Mouse (Mus musculus): ENCODE measurements around the gene Gm17190.
A peak's percentile ranks its signal among the peaks of the same experiment; 100 is the strongest.
"Not testable (repeated sequence)": the region's sequence is repeated elsewhere in the genome, so short reads cannot be mapped to it uniquely, and the experiment has no call there.

Gm17190 gene

DNA sequence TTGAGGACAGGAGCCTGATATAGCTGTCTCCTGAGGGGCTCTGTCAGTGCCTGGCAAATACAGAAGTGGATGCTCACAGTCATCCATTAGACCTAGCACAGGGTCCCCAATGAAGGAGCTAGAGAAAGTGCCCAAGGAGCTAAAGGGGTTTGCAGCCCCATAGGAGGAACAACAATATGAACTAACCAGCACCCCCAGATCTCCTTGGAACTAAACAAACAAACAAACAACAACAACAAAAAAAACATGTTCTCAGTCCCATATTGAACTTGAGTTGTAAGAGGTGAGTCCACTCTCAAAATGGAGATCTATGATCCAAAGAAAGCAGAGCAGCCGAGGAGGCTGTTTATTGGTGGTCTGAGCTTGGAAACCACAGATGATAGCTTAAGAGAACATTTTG, at the start of gene Gm17190:
Gm17190 (plus strand) TSS at position 301 of the 400 bp plus-strand sequence.
- not testable (repeated sequence) for DNase-seq (ENCODE audit: inconsistent ontology term)

DNA sequence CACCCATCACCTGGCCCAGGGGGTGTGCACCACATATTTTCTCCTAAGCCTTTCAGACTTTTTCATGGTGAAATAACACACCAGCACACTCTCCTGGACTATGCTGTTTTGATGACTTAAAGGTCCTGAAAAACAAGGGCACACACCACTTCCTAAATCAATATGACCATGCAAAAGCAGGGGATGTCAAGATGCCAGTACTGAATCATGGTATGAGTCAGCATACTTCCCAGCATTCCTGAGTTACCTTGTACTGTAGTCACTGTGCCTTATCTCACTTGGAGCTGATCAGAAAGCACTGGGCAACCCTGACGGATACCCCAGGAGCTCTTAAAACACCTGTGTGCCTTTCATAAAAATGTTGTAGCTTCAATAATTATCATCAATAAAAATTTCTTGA, 42.3 kb upstream of the Gm17190 start:
- no peak for DNase-seq (ENCODE audit: inconsistent ontology term)

DNA sequence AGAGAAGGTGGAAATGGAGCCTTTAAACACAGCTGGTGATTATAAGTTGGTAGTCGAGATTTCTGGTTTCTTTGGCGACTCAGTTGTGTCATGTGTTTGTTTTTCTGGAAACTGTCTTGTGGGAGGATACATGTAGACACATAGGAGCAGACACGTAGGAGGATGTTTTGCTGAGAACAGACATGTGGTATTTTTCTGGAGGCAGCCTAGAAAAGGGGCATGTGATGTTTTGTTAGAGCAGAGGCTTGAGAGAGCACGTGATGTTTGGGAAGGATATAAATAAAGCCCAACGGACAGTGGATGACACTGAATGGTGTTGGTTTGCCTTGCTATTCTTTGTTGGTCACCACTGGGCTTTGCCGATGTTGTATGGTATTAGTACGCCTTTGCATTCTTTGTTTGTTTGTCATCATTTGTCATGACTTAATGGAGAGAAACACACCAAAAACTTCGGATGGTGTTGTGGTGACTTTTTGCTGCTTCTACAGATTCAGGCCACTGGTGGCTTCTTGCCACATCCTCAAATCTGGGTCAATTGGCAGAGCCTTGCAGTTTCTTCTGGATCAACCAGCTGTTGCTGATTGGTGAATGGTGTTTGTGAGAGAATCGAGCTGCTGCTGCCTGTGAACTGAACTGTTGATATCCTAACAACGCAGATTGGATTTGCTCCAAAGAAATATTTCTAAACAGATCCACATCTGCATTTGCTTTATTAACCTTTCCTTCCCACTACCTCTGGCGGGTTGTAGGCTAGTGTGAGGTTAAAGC, 41.4 kb upstream of the Gm17190 start:
- no peak for DNase-seq (ENCODE audit: inconsistent ontology term)

DNA sequence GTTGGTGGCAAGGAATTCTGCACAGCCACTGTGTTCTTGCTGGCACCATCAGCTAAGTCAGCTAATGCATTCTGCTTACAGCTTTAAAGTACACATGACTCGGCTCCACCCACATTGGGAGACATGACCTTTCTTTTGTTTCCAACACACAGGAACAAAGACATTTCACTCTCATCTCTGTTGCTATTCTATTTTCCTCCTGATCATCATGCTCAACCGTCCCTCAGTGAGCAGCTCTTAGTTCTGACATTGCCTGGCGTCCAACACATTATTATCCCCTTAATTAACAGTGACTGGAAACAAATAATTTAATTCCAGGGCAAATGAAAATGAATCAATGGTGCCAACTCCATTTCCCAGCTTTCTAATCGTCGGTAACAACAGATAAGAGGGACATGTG, 36.5 kb upstream of the Gm17190 start:
- peak; percentile 14 for DNase-seq (ENCODE audit: inconsistent ontology term)

DNA sequence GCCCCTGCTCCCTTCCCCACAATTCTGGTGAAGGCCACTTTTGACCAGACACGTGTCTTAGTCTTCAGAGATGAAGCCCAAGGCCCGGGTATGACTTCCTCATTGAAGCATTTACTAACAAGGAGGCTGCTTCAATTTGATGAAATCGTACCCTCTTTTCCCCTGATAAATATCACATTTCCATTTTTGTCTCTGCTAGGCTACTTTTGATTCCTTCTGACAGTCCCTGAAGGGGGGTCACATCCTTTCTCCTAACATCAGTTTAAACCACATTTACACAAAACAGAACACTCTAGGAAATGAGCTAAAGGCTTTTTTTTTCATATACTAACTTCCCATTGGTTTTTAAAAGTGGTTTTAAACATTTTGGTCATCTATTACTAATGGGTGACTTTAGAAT, 29.1 kb upstream of the Gm17190 start:
- no peak for DNase-seq (ENCODE audit: inconsistent ontology term)

DNA sequence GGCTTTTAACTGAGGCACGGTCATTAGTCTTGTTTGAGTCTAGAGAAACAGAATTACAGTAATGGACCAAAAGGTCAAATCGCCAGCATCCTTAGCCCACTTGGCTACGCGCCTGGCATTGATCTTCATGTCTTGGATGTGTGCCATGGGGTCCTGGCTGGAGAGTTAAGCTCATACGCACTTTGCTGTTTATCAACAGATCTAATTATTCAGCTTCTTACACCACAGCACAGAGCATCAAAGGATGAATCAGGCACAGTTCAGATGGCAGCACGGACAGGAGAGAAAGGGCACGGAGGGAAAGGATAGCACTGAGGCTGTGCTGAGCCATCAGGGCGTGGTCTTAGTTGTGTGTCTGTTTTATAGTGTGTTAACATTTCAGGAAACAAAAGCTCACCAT, 8.3 kb upstream of the Gm17190 start:
- peak; percentile 56 for DNase-seq (ENCODE audit: inconsistent ontology term)

DNA sequence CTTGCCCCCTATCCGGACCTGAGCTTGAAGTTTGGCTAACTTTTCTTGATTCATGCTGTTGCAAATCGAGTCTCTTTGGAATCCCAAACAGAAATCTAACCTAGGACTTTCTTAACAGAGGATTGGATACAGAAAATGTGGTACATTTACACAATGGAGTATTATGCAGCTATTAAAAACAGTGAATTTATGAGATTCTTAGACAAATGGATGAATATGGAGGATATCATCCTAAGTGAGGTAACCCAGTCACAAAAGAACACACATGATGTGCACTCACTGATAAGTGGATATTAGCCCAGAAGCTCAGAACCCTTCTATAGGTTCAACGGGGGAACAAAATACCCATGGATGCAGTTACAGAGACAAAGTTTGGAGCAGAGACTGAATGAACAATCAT, 578 bp upstream of the Gm17190 start, which contains the start of gene Gm20075:
Gm20075 (minus strand) TSS at position 101 of the 400 bp plus-strand sequence.
- not testable (repeated sequence) for DNase-seq (ENCODE audit: inconsistent ontology term)

DNA sequence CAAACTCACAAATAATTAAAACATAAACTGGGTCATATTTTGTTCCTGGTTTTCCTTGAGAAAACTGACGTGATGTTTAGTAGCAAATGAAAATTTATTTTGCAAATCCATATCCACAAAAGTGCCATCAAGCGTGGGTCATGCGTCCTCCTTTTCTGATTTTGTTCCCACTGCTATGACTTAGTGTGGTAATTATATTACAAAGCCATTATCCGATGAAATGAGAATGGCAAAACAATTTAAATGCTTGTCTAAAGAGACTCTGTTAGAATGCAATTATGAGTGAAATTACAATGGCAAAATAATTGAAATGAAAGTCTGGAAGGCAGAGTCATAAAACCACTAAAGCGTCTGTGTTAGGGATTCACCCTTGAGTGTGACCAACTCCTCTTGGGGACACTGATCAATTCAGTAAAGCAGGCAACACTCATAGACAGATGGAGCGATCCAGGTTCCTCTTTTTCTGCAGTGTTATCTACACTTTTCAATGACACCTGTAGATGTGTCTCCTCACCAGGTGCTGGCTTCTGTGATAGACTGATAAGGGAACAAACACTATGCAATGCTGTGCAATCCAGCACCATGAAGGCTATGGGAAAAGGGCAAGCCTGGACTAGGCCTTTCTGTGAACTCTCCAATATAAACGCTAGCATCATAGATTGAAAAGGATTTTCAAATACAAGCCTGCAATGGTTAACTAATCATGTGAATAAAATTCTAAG, 3.9 kb downstream of the Gm17190 start:
- DNase-seq (ENCODE audit: inconsistent ontology term): no peak

DNA sequence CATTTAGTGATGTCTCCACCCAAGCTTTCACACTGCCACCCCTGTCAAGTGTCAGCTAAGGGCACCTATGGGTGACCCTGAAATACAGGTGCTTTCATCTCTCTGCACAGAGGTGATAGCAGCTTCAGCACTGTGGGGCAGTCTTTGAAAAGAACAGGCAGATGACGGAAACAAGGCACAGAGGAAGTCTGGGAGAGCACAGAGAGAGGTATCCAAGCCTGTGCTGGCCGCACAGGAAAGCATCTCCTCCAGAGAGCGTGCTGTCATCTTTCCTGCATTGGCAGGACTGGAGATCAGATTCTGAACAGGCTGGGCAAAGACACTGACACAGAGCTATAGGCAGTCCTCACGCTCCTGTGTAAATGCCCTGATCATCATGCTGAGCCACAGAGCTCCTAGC, 9.1 kb downstream of the Gm17190 start:
- no peak for DNase-seq (ENCODE audit: inconsistent ontology term)

DNA sequence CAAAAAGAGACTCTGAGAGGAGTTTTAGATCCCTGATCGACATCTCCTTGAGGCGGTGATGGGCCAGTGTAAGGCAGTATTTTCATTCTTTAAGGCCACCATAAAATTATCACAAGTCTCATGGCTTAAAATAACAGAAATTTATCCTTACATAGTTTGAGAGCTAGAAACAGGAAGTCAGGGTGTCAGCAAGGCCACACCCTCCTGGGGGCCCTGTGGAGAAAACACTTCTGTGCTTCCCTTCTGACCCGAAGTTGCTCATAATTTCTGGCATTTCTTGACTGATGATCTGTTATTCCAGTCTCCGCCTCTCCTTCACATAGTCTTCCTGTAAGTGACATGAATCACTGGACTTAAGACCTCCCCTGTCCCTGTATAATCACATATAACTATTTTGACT, 24.5 kb downstream of the Gm17190 start:
- no peak for DNase-seq (ENCODE audit: inconsistent ontology term)

DNA sequence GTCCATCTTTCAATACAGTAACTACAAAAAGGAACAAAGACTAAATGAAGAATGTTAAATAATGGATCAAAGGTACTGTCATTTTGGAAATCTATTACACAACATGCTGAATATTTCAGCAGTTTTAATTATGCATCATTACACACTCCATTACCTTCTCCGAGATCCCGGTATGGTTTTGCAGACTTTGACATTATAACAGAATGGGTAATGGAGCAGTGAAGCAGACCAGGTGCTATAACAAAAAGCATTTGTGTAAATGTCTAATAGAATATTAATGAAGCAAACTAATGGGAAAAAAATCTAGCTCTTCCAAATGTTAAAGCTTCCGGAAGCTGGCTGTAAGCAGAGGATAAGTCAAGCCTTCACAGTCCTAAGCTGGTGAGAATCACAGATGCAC, 28.9 kb downstream of the Gm17190 start:
- peak; percentile 25 for DNase-seq (ENCODE audit: inconsistent ontology term)

DNA sequence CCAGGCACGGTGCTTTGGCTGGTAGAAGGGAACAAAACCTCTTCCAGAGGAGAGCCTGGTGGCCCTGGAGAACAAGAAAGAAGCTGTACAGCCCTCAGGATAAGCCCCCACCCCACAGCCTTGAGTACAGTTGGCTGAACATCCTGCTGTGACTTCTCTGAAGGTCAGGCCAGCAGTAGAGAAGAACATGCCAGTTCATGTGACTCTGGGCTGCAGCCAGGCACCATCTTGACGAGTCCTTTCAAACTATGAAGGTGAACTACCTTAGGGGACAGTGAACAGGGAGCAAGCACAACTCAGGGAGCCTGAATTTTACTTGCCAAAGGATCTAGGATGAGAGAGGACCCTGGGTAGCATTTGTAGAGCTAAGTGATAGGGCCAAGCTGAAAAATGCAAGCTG, 30.9 kb downstream of the Gm17190 start:
- DNase-seq (ENCODE audit: inconsistent ontology term): no peak

DNA sequence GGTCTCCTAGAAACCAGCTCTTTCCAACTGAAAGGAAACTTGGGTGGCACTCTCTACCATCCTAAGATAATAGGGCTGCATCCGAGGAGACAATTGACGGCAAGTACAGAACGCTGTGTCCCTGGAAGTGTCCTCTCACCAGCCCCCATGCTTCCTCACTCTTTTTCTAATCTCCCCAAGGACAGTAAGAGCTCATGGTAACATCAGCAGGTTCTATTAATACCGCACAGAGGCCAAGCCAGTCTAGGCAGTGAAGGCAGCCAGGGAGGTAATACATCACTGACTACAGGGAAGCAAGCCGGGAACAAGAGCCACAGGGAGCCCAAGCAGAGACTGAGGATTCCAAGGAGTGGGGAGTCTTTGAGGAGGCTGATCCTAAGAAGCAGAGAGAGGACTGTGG, 43.2 kb downstream of the Gm17190 start:
- no peak for DNase-seq (ENCODE audit: inconsistent ontology term)

DNA sequence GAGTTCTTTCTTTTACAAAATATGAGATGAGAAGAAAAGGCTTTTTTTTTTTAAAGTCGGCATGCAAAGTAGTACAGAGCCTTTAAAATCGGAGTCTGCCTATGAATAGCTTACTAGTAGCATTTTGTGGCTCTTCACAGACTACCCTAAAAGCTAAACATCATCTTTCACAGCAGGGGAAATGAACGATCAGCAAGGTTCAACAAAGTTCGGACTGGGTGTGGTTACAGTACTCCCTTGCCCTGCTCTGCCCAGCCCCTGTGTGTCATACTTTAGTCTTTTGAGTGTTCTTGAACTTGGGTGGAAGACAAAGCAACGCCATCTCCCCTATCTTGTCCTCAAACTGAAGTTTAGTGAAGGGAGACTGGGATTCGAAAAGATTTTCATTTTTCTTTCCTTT, 44.8 kb downstream of the Gm17190 start:
- no peak for DNase-seq (ENCODE audit: inconsistent ontology term)

DNA sequence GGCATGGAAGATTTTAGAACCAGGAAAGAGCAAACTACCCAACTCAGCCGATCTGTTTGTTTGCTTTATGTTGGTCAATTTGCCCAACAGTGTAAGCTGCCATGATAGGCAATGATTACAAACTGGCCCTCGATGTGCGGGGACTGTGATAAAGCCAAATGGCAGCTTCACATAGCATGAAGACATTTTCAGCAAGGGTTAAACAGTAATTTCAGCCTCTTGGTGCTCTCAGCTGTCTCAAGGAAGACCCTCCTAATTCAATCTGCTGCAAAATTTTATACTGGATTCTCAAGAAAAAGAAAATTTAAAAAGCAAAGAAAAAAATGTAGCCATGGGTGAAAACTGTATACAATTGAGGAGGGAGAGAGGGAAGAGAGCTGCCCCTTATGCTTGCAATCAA, 47.2 kb downstream of the Gm17190 start:
- no peak for DNase-seq (ENCODE audit: inconsistent ontology term)

DNA sequence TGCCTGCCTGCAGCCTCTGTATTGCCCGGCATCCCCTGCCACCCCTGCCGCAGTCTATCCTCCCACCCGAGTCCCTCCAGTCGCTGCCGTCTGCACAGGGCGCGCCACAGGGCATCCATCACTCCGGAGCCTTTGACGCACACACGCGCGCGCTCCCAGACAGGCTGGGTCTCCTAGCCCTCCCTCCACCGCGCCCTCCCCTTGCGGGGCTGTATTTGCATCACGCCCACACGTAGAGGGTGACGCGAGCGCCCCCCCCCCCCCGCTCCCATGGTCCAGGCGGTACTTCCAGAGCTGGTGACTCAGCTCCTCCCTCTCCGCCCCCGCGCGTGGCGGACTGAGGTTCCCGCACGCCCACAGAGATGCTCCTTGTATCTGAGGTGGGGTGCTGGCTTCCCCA, 49.2 kb downstream of the Gm17190 start:
- peak; percentile 82 for DNase-seq (ENCODE audit: inconsistent ontology term)

DNA sequence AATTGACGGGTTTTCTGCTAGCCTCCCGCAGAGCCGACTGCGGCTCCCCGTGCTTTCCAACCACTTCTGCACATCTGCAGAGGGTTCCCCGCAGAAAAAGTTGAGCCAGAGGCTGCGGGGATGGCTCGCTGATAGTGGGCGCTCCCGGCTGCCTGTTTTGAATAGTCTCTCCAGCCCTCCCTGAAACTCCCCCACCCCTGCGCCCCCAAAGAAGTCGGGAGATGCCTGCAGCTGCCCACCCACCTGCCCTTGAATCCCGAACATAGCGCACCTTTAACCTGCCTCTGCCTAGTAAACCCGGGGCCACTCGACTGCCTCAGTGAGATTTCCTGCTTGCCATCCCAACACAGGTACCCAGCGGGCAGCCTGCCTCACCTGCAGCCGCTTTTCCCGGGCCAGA, 50.1 kb downstream of the Gm17190 start:
- DNase-seq (ENCODE audit: inconsistent ontology term): no peak

DNA sequence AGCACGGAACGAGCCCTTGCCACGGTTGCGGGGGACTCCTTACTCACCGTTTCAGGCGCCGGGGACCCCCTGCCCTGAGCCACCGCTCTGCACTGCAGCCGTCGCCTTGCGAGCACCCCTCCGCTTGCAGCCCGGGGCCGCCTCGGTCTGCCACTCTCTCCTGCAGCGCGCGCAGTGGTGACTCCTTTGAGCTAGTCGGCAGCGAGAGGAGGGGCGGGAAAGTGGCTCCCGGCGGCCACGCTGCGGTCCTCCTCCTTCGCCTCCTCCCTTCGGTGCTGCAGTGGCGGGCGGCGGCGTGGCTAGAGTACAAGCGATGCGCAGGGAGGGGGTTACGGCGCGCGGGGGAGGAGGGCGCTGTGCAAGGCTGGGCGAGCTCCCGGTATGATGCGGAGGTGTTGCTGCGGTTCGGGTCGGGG, 50.6 kb downstream of the Gm17190 start, which contains the start of gene Sv2c:
Sv2c (minus strand) TSS at position 177 of the 416 bp plus-strand sequence.
- peak; percentile 64 for DNase-seq (ENCODE audit: inconsistent ontology term)
